Mouse (Mus musculus) heart, embryonic 14.5 days (tissue): ENCODE measurements at regions not wholly inside any gene's neighbourhood (a gene's known extent, or its start where the extent isn't known, plus 50 kb on each side); places are given as distances from the start of the nearest gene placed in this dataset. TPM values are rescaled to one million over a fixed set of nuclear protein-coding genes. Genes with fewer than 3 reads are reported as not detected.

Source experiments
- ATAC-seq: fragments of 200-750 bp; cut with Nextera tagmentation; 2 replicates; pipeline ENCODE4 v1.8.0; 2017; ENCODE audit warnings: low read depth, moderate TSS enrichment; ENCODE audit not compliant: insufficient number of reproducible peaks, insufficient read depth, low FRiP score
- H3K27ac ChIP-seq, 2 experiments: fragments of 200-500 bp in 1 of 2; fragments of 300-500 bp in 1 of 2; sonication (generic) in 1 of 2; replicated peaks in 1 of 2; 2 replicates each; pipeline ENCODE4 v1.5.1; 2012 to 2014; ENCODE audit warnings: low read depth in 2 of 2, low read length in 2 of 2, control low read depth in 1 of 2, mild to moderate bottlenecking in 1 of 2, mixed read lengths in 1 of 2; ENCODE audit not compliant: control insufficient read depth in 1 of 2, insufficient read depth in 1 of 2
- H3K27me3 ChIP-seq: fragments of 300-500 bp; sonication (generic); 2 replicates; pipeline ENCODE4 v1.6.1; 2014; ENCODE audit warnings: mild to moderate bottlenecking, low read length, control low read depth; ENCODE audit not compliant: control insufficient read depth, insufficient read depth
- H3K36me3 ChIP-seq: fragments of 300-500 bp; sonication (generic); 2 replicates; pipeline ENCODE4 v1.6.1; 2014; ENCODE audit warnings: mild to moderate bottlenecking, control low read depth, low read length, mixed read lengths; ENCODE audit not compliant: control insufficient read depth, insufficient read depth
- H3K4me1 ChIP-seq, 2 experiments: fragments of 200-500 bp in 1 of 2; fragments of 300-500 bp in 1 of 2; sonication (generic) in 1 of 2; 2 replicates each; pipeline ENCODE4 v1.6.1; 2012 to 2014; ENCODE audit warnings: low read length in 2 of 2, control low read depth in 1 of 2, mixed read lengths in 1 of 2; ENCODE audit not compliant: control insufficient read depth in 2 of 2, insufficient read depth in 2 of 2
- H3K4me2 ChIP-seq: fragments of 300-500 bp; sonication (generic); 2 replicates; pipeline ENCODE4 v1.6.1; 2014; ENCODE audit warnings: mild to moderate bottlenecking, low read length
- H3K4me3 ChIP-seq, 2 experiments: fragments of 200-500 bp in 1 of 2; fragments of 300-500 bp in 1 of 2; sonication (generic) in 1 of 2; 2 replicates each; pipeline ENCODE4 v1.5.1; 2012 to 2014; ENCODE audit warnings: low read length in 2 of 2, mild to moderate bottlenecking in 2 of 2, control low read depth in 1 of 2, low read depth in 1 of 2, moderate library complexity in 1 of 2; ENCODE audit not compliant: control insufficient read depth in 1 of 2, insufficient read depth in 1 of 2
- H3K9ac ChIP-seq: fragments of 300-500 bp; sonication (generic); 2 replicates; pipeline ENCODE4 v1.6.1; 2014; ENCODE audit warnings: mild to moderate bottlenecking, low read length
- H3K9me3 ChIP-seq: fragments of 300-500 bp; sonication (generic); 2 replicates; pipeline ENCODE4 v1.6.1; 2016; ENCODE audit warnings: low read length, control low read depth; ENCODE audit not compliant: control insufficient read depth
- WGBS: fragments of 180-500 bp; shearing (Covaris S2); extraction: QIAGEN DNeasy Blood & Tissue Kit; methylation state at CpG from one replicate; pipeline ENCODE4 v1.1.7; 2014; 5-methylcytosine and 5-hydroxymethylcytosine counted together
- microRNA-seq: library from miRNA; unstranded; fragments of <30 nt; microRNA quantifications from one replicate; pipeline ENCODE4, GENCODE M21; 2016

- 78% methylated on average over 5 of the region's 5 CpGs for WGBS
- Histone ChIP-seq H3K36me3 (no peaks in the 10 kb centered on the region), H3K4me3 (no peak overlapping the region), H3K27ac (no peak overlapping the region), H3K4me1 (no peaks in the 10 kb centered on the region), H3K4me2 (no peak overlapping the region), H3K27me3 (no peaks in the 10 kb centered on the region), H3K9me3 (0 out of 2 replicates have a peak, but pooled peaks cover 3% of the 10 kb centered on the region), H3K9ac (no peak overlapping the region)
- ATAC-seq: no peak
These were observed 71.5 kb upstream of the Slc39a10 start for GRCm38 (mm10) chr1:46963973-46964727.

Small RNAs in the stretch of these regions (microRNA-seq; reads per million reads assigned to microRNA genes)
- gene Mir6350: not detected
